Mouse (Mus musculus): ENCODE results near the gene Ntrk2. TPM values are rescaled to one million over a fixed set of nuclear protein-coding genes. Genes with fewer than 3 reads are reported as not detected.
A peak's percentile ranks its signal among the peaks of the same experiment; 100 is the strongest.
"Not testable (repeated sequence)": the region's sequence is repeated elsewhere in the genome, so short reads cannot be mapped to it uniquely, and the experiment has no call there.

Ntrk2 gene
- polyA plus RNA-seq, 1 experiment from 2014 or later = 94.2 TPM

- Histone ChIP-seq H3K27me3 (no peaks in the 10 kb centered on the region), H3K4me3 (no peak overlapping the region)
- no peak for ATAC-seq (ENCODE audit: low read depth)
These were observed 221.1 kb downstream of the Ntrk2 start for GRCm38 (mm10) chr13:59027436-59027835.

GRCm38 (mm10) chr13:59028546-59028945 is 222.2 kb downstream of the Ntrk2 start:
- H3K36me3 ChIP-seq = no peaks in the 10 kb centered on the region
- WGBS = 92% methylated on average over 4 of the region's 4 CpGs
- ATAC-seq (ENCODE audit: low read depth) = no peak
- no peak overlapping the region for H3K27ac ChIP-seq (replicated peaks)
- H3K4me1 ChIP-seq (replicated peaks) = no peaks in the 10 kb centered on the region
- no peaks in the 10 kb centered on the region for H3K27me3 ChIP-seq
- H3K9ac ChIP-seq = no peak overlapping the region
- 0 out of 2 replicates have a peak, but pooled peaks cover 1% of the 10 kb centered on the region for H3K9me3 ChIP-seq
- H3K4me2 ChIP-seq = no peak overlapping the region
- H3K4me3 ChIP-seq = no peak overlapping the region

More at GRCm38 (mm10) chr13:59027436-59027835, 221.1 kb downstream of the Ntrk2 start:
- WGBS = 84% methylated on average over 9 of the region's 9 CpGs
- H3K36me3 ChIP-seq = no peaks in the 10 kb centered on the region
- no peak overlapping the region for H3K9ac ChIP-seq
- no peak overlapping the region for H3K4me2 ChIP-seq
- H3K4me1 ChIP-seq (replicated peaks) = no peaks in the 10 kb centered on the region
- peaks cover 7% of the 10 kb centered on the region; the same call in 1 of the 2 replicates for H3K9me3 ChIP-seq
- H3K27ac ChIP-seq (replicated peaks) = no peak overlapping the region

- no peak overlapping the region for H3K4me3 ChIP-seq
- H3K36me3 ChIP-seq = no peaks in the 10 kb centered on the region
- no peak overlapping the region for H3K27ac ChIP-seq (replicated peaks)
- no peaks in the 10 kb centered on the region for H3K27me3 ChIP-seq
- no peaks in the 10 kb centered on the region for H3K4me1 ChIP-seq (replicated peaks)
- H3K9me3 ChIP-seq = no peaks in the 10 kb centered on the region
- H3K9ac ChIP-seq = no peak overlapping the region
- no peak for ATAC-seq (ENCODE audit: low read depth)
- H3K4me2 ChIP-seq = no peak overlapping the region
- WGBS = 86% methylated on average over 6 of the region's 6 CpGs
These were observed 224.2 kb downstream of the Ntrk2 start for GRCm38 (mm10) chr13:59030574-59030973.

DNA sequence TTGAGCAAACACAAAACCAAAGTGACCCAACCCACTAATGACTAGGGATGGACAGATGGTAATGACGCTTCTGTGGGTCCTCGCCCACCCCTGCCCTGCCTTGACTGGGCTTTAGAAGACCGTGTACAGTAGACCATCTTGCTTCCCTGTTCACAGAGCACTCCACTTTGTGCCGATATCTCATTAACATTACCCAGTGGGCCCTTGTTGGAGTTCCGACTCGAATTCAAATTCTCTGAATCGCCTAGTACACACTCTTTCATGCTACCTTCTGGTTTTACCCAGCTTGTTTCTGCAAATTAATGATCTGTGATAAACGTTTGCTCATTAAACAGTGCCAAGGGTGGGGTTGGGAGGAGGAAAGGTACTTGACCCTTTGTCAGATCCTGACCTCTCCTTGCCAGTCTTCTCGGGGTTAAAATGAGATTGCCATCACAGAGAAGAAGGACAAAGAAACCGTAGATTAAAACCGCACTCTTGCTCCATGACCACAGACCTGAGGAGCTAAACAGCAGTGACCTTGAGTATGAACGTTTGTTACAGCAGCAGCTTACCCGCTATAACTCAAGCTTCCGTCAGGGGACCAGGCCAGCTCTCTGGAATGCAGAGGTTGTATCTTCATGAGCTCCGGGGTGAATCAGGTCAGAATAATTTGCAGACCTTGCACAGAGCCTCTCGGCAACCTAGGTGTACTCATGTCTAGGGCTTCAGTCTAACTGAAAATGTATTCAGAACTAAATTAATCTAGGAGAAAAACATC is 234.0 kb downstream of the Ntrk2 start:
- Histone ChIP-seq H3K4me2 (peak overlapping the region; percentile 46), H3K4me1 (replicated peaks) (peaks cover 28% of the 10 kb centered on the region), H3K27ac (replicated peaks) (peak overlapping the region; percentile 96), H3K9ac (peak overlapping the region; percentile 45; the same call in 1 of the 2 replicates), H3K9me3 (no peaks in the 10 kb centered on the region), H3K4me3 (no peak overlapping the region; the same call in 1 of the 2 replicates), H3K27me3 (no peaks in the 10 kb centered on the region), H3K36me3 (no peaks in the 10 kb centered on the region)
- WGBS = 33% methylated on average over 16 of the region's 16 CpGs
- ATAC-seq (ENCODE audit: low read depth) = peak; percentile 69

- WGBS = 25% methylated on average over 9 of the region's 9 CpGs
- peak overlapping the region; percentile 96 for H3K27ac ChIP-seq (replicated peaks)
- H3K4me1 ChIP-seq (replicated peaks) = peaks cover 28% of the 10 kb centered on the region
- H3K9ac ChIP-seq = peak overlapping the region; percentile 53
- H3K27me3 ChIP-seq = no peaks in the 10 kb centered on the region
- H3K4me2 ChIP-seq = peak overlapping the region; percentile 46
- H3K4me3 ChIP-seq = no peak overlapping the region
- peak; percentile 100 for ATAC-seq (ENCODE audit: low read depth)
- no peaks in the 10 kb centered on the region for H3K9me3 ChIP-seq
- no peaks in the 10 kb centered on the region for H3K36me3 ChIP-seq
These were observed 234.8 kb downstream of the Ntrk2 start for GRCm38 (mm10) chr13:59041013-59041764.

GRCm38 (mm10) chr13:59052188-59052587 is 245.8 kb downstream of the Ntrk2 start:
- Histone ChIP-seq H3K4me3 (no peak overlapping the region), H3K27ac (replicated peaks) (no peak overlapping the region), H3K4me1 (replicated peaks) (0 out of 2 replicates have a peak, but pooled peaks cover 10% of the 10 kb centered on the region), H3K9ac (no peak overlapping the region), H3K9me3 (no peaks in the 10 kb centered on the region), H3K36me3 (peaks cover 9% of the 10 kb centered on the region; the same call in 1 of the 2 replicates), H3K4me2 (no peak overlapping the region), H3K27me3 (no peaks in the 10 kb centered on the region)
- no peak for ATAC-seq (ENCODE audit: low read depth)
- 87% methylated on average over 4 of the region's 4 CpGs for WGBS

DNA sequence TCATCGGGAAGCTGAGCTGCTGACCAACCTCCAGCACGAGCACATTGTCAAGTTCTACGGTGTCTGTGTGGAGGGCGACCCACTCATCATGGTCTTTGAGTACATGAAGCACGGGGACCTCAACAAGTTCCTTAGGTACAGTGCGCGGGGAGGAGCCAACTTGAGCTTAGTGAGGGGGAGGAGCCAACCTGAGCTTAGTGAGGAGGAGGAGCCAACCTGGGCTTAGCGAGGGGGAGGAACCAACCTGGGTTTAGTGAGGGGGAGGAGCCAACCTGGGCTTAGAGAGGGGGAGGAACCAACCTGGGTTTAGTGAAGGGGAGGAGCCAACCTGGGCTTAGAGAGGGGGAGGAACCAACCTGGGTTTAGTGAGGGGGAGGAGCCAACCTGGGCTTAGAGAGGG is 248.0 kb downstream of the Ntrk2 start:
- not testable (repeated sequence) for H3K27ac ChIP-seq (replicated peaks); H3K36me3 ChIP-seq; H3K27me3 ChIP-seq; H3K4me2 ChIP-seq; ATAC-seq (ENCODE audit: low read depth); H3K4me3 ChIP-seq; H3K9me3 ChIP-seq; H3K9ac ChIP-seq
- 87% methylated on average over 8 of the region's 8 CpGs for WGBS
- H3K4me1 ChIP-seq (replicated peaks) = 0 out of 2 replicates have a peak, but pooled peaks cover 10% of the 10 kb centered on the region

DNA sequence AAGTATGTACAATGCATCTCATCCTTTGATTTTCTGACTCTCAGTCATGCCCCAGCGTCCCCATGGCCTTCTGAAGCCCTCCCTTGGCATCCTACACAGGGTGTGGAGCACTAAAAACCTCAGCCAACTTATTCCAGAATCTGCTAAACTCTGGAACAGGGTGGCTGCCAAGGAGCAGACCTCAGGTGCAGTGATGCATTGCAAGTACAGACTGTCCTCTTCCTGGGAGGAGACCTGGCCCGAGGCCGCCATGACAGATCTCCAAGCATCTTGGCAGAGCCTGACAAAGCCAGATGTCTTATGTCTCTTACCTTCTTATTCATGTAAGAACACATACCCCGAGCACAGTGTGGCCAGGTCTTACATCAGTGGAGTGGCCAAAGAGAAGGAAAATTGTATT is 250.5 kb downstream of the Ntrk2 start:
- no peak for ATAC-seq (ENCODE audit: low read depth)

GRCm38 (mm10) chr13:59057886-59058285 is 251.5 kb downstream of the Ntrk2 start:
- H3K4me3 ChIP-seq = no peak overlapping the region
- H3K4me1 ChIP-seq (replicated peaks) = no peaks in the 10 kb centered on the region
- H3K4me2 ChIP-seq = no peak overlapping the region
- no peak overlapping the region for H3K9ac ChIP-seq
- H3K36me3 ChIP-seq = peaks cover 22% of the 10 kb centered on the region
- H3K27me3 ChIP-seq = no peaks in the 10 kb centered on the region
- 85% methylated on average over 1 of the region's 1 CpGs for WGBS
- ATAC-seq (ENCODE audit: low read depth) = no peak
- no peak overlapping the region for H3K27ac ChIP-seq (replicated peaks)
- no peaks in the 10 kb centered on the region for H3K9me3 ChIP-seq

More for the DNA sequence above, 250.5 kb downstream of the Ntrk2 start:
- Histone ChIP-seq H3K4me2 (no peak overlapping the region), H3K4me3 (no peak overlapping the region), H3K36me3 (peaks cover 22% of the 10 kb centered on the region), H3K27me3 (no peaks in the 10 kb centered on the region), H3K9ac (no peak overlapping the region), H3K4me1 (replicated peaks) (0 out of 2 replicates have a peak, but pooled peaks cover 9% of the 10 kb centered on the region), H3K9me3 (no peaks in the 10 kb centered on the region), H3K27ac (replicated peaks) (no peak overlapping the region)
- WGBS = 85% methylated on average over 4 of the region's 4 CpGs

- no peak for ATAC-seq (ENCODE audit: low read depth)
- Histone ChIP-seq H3K4me2 (no peak overlapping the region), H3K36me3 (peaks cover 21% of the 10 kb centered on the region), H3K4me3 (no peak overlapping the region), H3K27ac (replicated peaks) (no peak overlapping the region), H3K9me3 (no peaks in the 10 kb centered on the region), H3K4me1 (replicated peaks) (no peaks in the 10 kb centered on the region), H3K9ac (no peak overlapping the region), H3K27me3 (no peaks in the 10 kb centered on the region)
- WGBS = 31% methylated on average over 7 of the region's 7 CpGs
These were observed 252.7 kb downstream of the Ntrk2 start for GRCm38 (mm10) chr13:59059118-59059517.

- no peaks in the 10 kb centered on the region for H3K9me3 ChIP-seq
- H3K4me1 ChIP-seq (replicated peaks) = no peaks in the 10 kb centered on the region
- H3K4me2 ChIP-seq = no peak overlapping the region
- H3K4me3 ChIP-seq = no peak overlapping the region
- 0 out of 2 replicates have a peak, but pooled peaks cover 5% of the 10 kb centered on the region for H3K36me3 ChIP-seq
- H3K27ac ChIP-seq (replicated peaks) = no peak overlapping the region
- H3K9ac ChIP-seq = no peak overlapping the region
- no peaks in the 10 kb centered on the region for H3K27me3 ChIP-seq
- 80% methylated on average over 3 of the region's 3 CpGs for WGBS
- no peak for ATAC-seq (ENCODE audit: low read depth)
These were observed 259.3 kb downstream of the Ntrk2 start for GRCm38 (mm10) chr13:59065677-59066076.

GRCm38 (mm10) chr13:59073635-59074256 is 267.4 kb downstream of the Ntrk2 start:
- H3K27ac ChIP-seq (replicated peaks) = peak overlapping the region; percentile 34; the same call in 1 of the 2 replicates
- H3K9ac ChIP-seq = no peak overlapping the region
- H3K36me3 ChIP-seq = no peaks in the 10 kb centered on the region
- 19% methylated on average over 26 of the region's 26 CpGs for WGBS
- H3K9me3 ChIP-seq = no peaks in the 10 kb centered on the region
- ATAC-seq (ENCODE audit: low read depth) = peak; percentile 91
- H3K4me3 ChIP-seq = no peak overlapping the region
- peaks cover 14% of the 10 kb centered on the region for H3K4me1 ChIP-seq (replicated peaks)
- H3K4me2 ChIP-seq = peak overlapping the region; percentile 33
- H3K27me3 ChIP-seq = no peaks in the 10 kb centered on the region
